Mouse (Mus musculus): ENCODE data around the gene Olfr291. TPM values are rescaled to one million over a fixed set of nuclear protein-coding genes. Genes with fewer than 3 reads are reported as not detected.

The Olfr291 gene
- not detected in 2 replicates for polyA plus RNA-seq (2015; fragmentation: Nextera tagmentation; extraction: Ambion mirVana)

- no peak within 1 kb of the TSS for H3K27ac ChIP-seq (replicated peaks)
- no peak for ATAC-seq (ENCODE audit: low FRiP score)
- H3K27me3 ChIP-seq (replicated peaks) = no peaks in the 10 kb centered on the region
- H3K4me2 ChIP-seq = no peak within 1 kb of the TSS
- H3K9ac ChIP-seq (replicated peaks) = no peak within 1 kb of the TSS
- no peaks in the 10 kb centered on the region for H3K36me3 ChIP-seq
- 81% methylated on average over 2 of the region's 2 CpGs for WGBS
- no peaks in the 10 kb centered on the region for H3K9me3 ChIP-seq (replicated peaks)
- H3K4me3 ChIP-seq (replicated peaks) = no peak within 1 kb of the TSS
- H3K4me1 ChIP-seq = no peaks in the 10 kb centered on the region
Observed at GRCm38 (mm10) chr7:84853253-84853652, at the start of gene Olfr291. Olfr291 (plus strand) TSS chr7:84853553.

GRCm38 (mm10) chr7:84805224-84805623, 48.1 kb upstream of the Olfr291 start:
- 49% methylated on average over 1 of the region's 1 CpGs for WGBS
- Histone ChIP-seq H3K4me1 (peaks cover 4% of the 10 kb centered on the region; the same call in 1 of the 2 replicates), H3K36me3 (no peaks in the 10 kb centered on the region), H3K4me3 (replicated peaks) (no peak overlapping the region), H3K27me3 (replicated peaks) (no peaks in the 10 kb centered on the region), H3K4me2 (no peak overlapping the region), H3K9ac (replicated peaks) (no peak overlapping the region), H3K9me3 (replicated peaks) (no peaks in the 10 kb centered on the region), H3K27ac (replicated peaks) (no peak overlapping the region)
- no peak for ATAC-seq (ENCODE audit: low FRiP score)

GRCm38 (mm10) chr7:84806159-84806558, 47.2 kb upstream of the Olfr291 start:
- Histone ChIP-seq H3K27ac (replicated peaks) (no peak overlapping the region), H3K36me3 (no peaks in the 10 kb centered on the region), H3K9me3 (replicated peaks) (no peaks in the 10 kb centered on the region), H3K4me2 (no peak overlapping the region), H3K27me3 (replicated peaks) (no peaks in the 10 kb centered on the region), H3K4me1 (peaks cover under 1% of the 10 kb centered on the region; the same call in 1 of the 2 replicates), H3K9ac (replicated peaks) (no peak overlapping the region), H3K4me3 (replicated peaks) (no peak overlapping the region)
- 85% methylated on average over 4 of the region's 4 CpGs for WGBS
- no peak for ATAC-seq (ENCODE audit: low FRiP score)

- H3K36me3 ChIP-seq = no peaks in the 10 kb centered on the region
- H3K4me1 ChIP-seq = no peaks in the 10 kb centered on the region
- H3K4me3 ChIP-seq (replicated peaks) = no peak overlapping the region
- ATAC-seq (ENCODE audit: low FRiP score) = no peak
- no peak overlapping the region for H3K4me2 ChIP-seq
- H3K9ac ChIP-seq (replicated peaks) = no peak overlapping the region
- WGBS = 68% methylated on average over 1 of the region's 1 CpGs
- H3K27me3 ChIP-seq (replicated peaks) = no peaks in the 10 kb centered on the region
- H3K9me3 ChIP-seq (replicated peaks) = no peaks in the 10 kb centered on the region
- H3K27ac ChIP-seq (replicated peaks) = no peak overlapping the region
Observed at GRCm38 (mm10) chr7:84884530-84884929, 31.2 kb downstream of the Olfr291 start.

Other genes with a start within 250 kb of the Olfr291 start
- 12.3 and 12.6 TPM in 2 replicates for gene Fah, start 246.8 kb upstream of the Olfr291 start, polyA plus RNA-seq (2015; fragmentation: Nextera tagmentation; extraction: Ambion mirVana)
- gene Zfand6, start 163.6 kb upstream of the Olfr291 start, polyA plus RNA-seq (2015; fragmentation: Nextera tagmentation; extraction: Ambion mirVana) = 212 and 217 TPM in 2 replicates
- not detected in 2 replicates for gene Vmn2r65, start 110.6 kb downstream of the Olfr291 start, polyA plus RNA-seq (2015; fragmentation: Nextera tagmentation; extraction: Ambion mirVana)
- gene Vmn2r66, start 158.7 kb downstream of the Olfr291 start, polyA plus RNA-seq (2015; fragmentation: Nextera tagmentation; extraction: Ambion mirVana) = not detected in 2 replicates

Data from neural tube, embryonic 15.5 days (tissue).